Mouse (Mus musculus) myocyte (in vitro differentiated cells): ENCODE results near the gene Ets1. TPM values are rescaled to one million over a fixed set of nuclear protein-coding genes. Genes with fewer than 3 reads are reported as not detected.

Experiments
- H3K27me3 ChIP-seq: one replicate; pipeline ENCODE4 v1.6.1; 2011; ENCODE audit not compliant: control insufficient read depth, insufficient read depth, insufficient read length
- H3K36me3 ChIP-seq: one replicate; pipeline ENCODE4 v1.6.1; 2011; ENCODE audit not compliant: control insufficient read depth, insufficient read depth
- H3K4me2 ChIP-seq: one replicate; pipeline ENCODE4 v1.6.1; 2011; ENCODE audit warnings: low read depth, control low read depth
- H3K4me3 ChIP-seq: one replicate; pipeline ENCODE4 v1.5.1; 2011; ENCODE audit warnings: mild to moderate bottlenecking, control low read depth, moderate library complexity
- H3K79me2 ChIP-seq: one replicate; pipeline ENCODE4 v1.6.1; 2011; ENCODE audit not compliant: control insufficient read depth, insufficient read depth
- H3ac ChIP-seq: one replicate; pipeline ENCODE4 v1.6.1; 2011; ENCODE audit not compliant: control insufficient read depth, insufficient read length
- CEBPB ChIP-seq: IDR thresholded peaks from 2 replicates; pipeline ENCODE4 v1.6.1; 2011; ENCODE audit warnings: mild to moderate bottlenecking, moderate library complexity; ENCODE audit not compliant: poor library complexity, insufficient read depth, severe bottlenecking
- E2F4 ChIP-seq: IDR thresholded peaks from one replicate; pipeline ENCODE4 v1.6.1; 2011; ENCODE audit warnings: mild to moderate bottlenecking, control low read depth, moderate library complexity; ENCODE audit not compliant: insufficient read depth
- MAX ChIP-seq: IDR thresholded peaks from one replicate; pipeline ENCODE4 v1.6.1; 2011; ENCODE audit warnings: low read depth, mild to moderate bottlenecking, control low read depth
- MYOD1 ChIP-seq, 3 experiments: IDR thresholded peaks; one replicate each; pipeline ENCODE4 v1.6.1; 2011; ENCODE audit warnings: control low read depth in 2 of 3, low read depth in 2 of 3, mild to moderate bottlenecking in 2 of 3, moderate library complexity in 1 of 3; ENCODE audit not compliant: insufficient read length in 2 of 3, control insufficient read depth in 1 of 3
- MYOG ChIP-seq, 3 experiments: IDR thresholded peaks; one replicate each; pipeline ENCODE4 v1.6.1; 2011; ENCODE audit warnings: control low read depth in 2 of 3, low read depth in 2 of 3, mild to moderate bottlenecking in 2 of 3; ENCODE audit not compliant: insufficient read length in 2 of 3, control insufficient read depth in 1 of 3, insufficient read depth in 1 of 3
- POLR2A ChIP-seq: IDR thresholded peaks from one replicate; pipeline ENCODE4 v1.6.1; 2011; ENCODE audit warnings: low read depth, mild to moderate bottlenecking, control low read depth, moderate library complexity; ENCODE audit not compliant: insufficient read length
- POLR2AphosphoS2 ChIP-seq: IDR thresholded peaks from one replicate; pipeline ENCODE4 v1.6.1; 2011; ENCODE audit warnings: low read depth, control low read depth; ENCODE audit not compliant: insufficient read length
- REST ChIP-seq: IDR thresholded peaks from one replicate; pipeline ENCODE4 v1.6.1; 2011; ENCODE audit warnings: mild to moderate bottlenecking, control low read depth, moderate library complexity; ENCODE audit not compliant: insufficient read depth, insufficient read length
- SRF ChIP-seq: IDR thresholded peaks from one replicate; pipeline ENCODE4 v1.6.1; 2011; ENCODE audit warnings: low read depth; ENCODE audit not compliant: control insufficient read depth, insufficient read length
- TCF12 ChIP-seq: IDR thresholded peaks from one replicate; pipeline ENCODE4 v1.6.1; 2011; ENCODE audit warnings: mild to moderate bottlenecking, control low read depth; ENCODE audit not compliant: poor library complexity, insufficient read depth, severe bottlenecking
- TCF3 ChIP-seq: IDR thresholded peaks from one replicate; pipeline ENCODE4 v1.6.1; 2011; ENCODE audit warnings: low read depth, control low read depth; ENCODE audit not compliant: insufficient read length
- USF1 ChIP-seq: IDR thresholded peaks from one replicate; pipeline ENCODE4 v1.6.1; 2011; ENCODE audit warnings: low read depth, mild to moderate bottlenecking, control low read depth, moderate library complexity
- polyA plus RNA-seq: library from polyadenylated mRNA; unstranded; fragments of >200 nt; fragmentation: generic; extraction: Trizol; gene quantifications from one replicate; pipeline ENCODE4 v1.2.1, GENCODE M21; 2012; ENCODE audit warnings: missing spikeins

Gene Ets1
- polyA plus RNA-seq, 1 experiment: 5.4 TPM

DNA sequence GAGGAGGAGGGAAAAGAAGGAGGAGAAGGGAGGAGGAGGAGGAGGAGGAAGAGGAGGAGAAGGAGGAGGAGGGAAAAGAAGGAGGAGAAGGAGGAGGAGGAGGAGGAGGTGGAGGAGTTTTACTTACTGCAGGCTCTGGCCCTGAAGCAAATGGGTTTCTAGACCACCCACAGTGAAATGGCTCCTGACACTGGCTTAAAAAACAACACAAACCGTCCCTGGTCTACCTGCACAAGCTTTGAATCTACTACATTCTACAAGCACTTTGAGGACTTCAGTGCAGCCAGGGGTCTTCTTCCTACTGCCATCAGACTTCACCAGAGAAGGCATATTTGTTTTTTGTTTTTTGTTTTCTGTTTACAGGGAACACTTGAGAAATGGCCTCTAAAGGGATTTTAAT, 42.2 kb upstream of the Ets1 start:
- no peak overlapping the region for H3K4me2 ChIP-seq
- no peak overlapping the region for H3K4me3 ChIP-seq
- TF ChIP-seq POLR2A: no peak
- no peak for TF ChIP-seq TCF3
- TF ChIP-seq REST: no peak
- H3ac ChIP-seq: no peak overlapping the region
- no peaks in the 10 kb centered on the region for H3K36me3 ChIP-seq
- H3K79me2 ChIP-seq: no peaks in the 10 kb centered on the region
- H3K27me3 ChIP-seq: no peaks in the 10 kb centered on the region

DNA sequence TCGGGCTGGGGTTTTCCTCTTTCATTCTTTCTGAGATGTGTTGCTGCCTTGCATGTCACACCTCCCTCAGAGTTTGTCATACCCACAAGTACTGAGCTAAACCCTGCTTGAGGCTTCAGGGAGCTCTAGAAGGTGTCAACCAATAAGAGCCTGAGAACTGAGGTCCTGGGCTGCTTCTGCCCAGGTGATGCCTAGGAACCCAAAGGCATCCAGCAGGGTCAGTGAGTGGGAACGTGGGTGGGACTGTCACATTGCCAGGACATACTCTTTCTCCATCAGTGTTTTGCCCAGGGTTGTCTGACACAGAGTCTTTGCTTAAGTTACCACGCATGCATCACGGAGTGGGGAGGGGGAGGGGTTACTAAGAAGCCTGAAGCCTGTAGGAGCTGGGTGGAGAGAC, 41.7 kb upstream of the Ets1 start:
- Histone ChIP-seq H3K79me2 (no peaks in the 10 kb centered on the region), H3ac (no peak overlapping the region), H3K4me2 (no peak overlapping the region), H3K4me3 (no peak overlapping the region), H3K36me3 (no peaks in the 10 kb centered on the region), H3K27me3 (no peaks in the 10 kb centered on the region)
- TF ChIP-seq MAX (no peak), POLR2A (no peak), MYOD1 (IDR thresholded peaks at IDR 0.05; ENCODE audit: control insufficient read depth in 1 of 3, insufficient read length in 2 of 3, low read depth in 2 of 3) (no peak), TCF3 (no peak), POLR2AphosphoS2 (no peak), MYOG (IDR thresholded peaks at IDR 0.05; ENCODE audit: control insufficient read depth in 1 of 3, insufficient read depth in 1 of 3, insufficient read length in 2 of 3, low read depth in 2 of 3) (no peak), USF1 (no peak), CEBPB (no peak), SRF (no peak), TCF12 (no peak), REST (no peak), E2F4 (no peak)

DNA sequence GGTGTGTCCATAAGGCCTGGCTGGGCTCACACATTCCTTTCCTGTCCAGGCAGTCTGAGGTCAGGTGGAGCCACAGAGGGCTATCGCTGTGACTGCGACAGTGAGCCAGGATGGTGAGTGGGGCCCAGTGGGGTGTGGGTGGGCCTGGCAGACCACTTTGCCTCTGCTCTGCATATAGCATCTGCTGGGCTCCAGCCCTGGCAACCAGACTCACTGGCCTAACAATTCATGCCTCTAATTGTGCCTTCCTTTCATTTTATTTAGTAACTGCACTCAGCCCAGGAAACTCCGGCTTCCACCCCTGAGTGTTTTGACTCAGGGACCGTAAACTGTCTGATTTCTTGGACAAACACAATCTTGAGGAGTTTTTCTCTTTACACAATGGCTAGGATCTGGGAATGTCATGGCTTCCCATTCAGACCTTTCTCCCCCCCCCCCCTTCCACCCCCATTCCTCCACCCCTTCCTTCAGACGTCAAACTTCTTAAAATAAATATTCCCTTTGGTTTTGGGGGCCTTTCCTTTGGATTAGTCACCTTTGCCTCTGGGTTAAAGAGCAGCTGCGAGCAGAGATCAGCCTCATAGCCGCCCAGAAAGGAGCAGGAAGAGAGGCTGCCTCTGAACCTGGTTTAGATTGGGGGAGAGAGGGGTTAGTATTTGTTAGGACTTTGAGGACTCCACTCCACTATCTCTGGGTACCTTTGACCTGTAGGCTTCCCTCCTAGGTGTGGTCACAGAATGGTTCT, 40.8 kb upstream of the Ets1 start:
- peak overlapping the region; percentile 24 for H3K4me2 ChIP-seq
- H3ac ChIP-seq: no peak overlapping the region
- H3K4me3 ChIP-seq: no peak overlapping the region
- H3K27me3 ChIP-seq: no peaks in the 10 kb centered on the region
- H3K79me2 ChIP-seq: no peaks in the 10 kb centered on the region
- no peak for TF ChIP-seq USF1
- TF ChIP-seq MYOD1 (IDR thresholded peaks at IDR 0.05; ENCODE audit: control insufficient read depth in 1 of 3, insufficient read length in 2 of 3, low read depth in 2 of 3): no peak
- no peaks in the 10 kb centered on the region for H3K36me3 ChIP-seq

DNA sequence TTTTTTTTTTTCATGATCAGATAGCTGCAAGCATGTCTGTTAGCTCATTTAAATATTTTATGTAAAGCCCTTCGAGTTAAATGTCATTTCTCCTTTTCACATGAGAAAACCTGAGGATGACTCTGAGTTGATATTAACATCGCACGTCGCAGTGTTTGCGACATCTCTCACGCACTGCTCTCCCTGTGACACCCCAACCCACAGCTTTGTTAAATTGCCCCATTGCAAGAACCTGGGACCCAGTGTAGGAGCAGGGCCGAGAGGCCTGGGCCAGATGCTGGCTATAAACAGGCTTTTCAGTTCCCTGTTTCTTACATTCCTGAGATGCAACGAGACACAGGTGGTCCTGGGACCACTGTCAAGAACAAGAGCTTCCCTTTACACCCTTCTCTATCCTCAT, 39.7 kb upstream of the Ets1 start:
- Histone ChIP-seq H3K27me3 (no peaks in the 10 kb centered on the region), H3K4me2 (no peak overlapping the region), H3K79me2 (no peaks in the 10 kb centered on the region), H3K4me3 (no peak overlapping the region), H3ac (no peak overlapping the region), H3K36me3 (no peaks in the 10 kb centered on the region)
- TF ChIP-seq MYOG (IDR thresholded peaks at IDR 0.05; ENCODE audit: control insufficient read depth in 1 of 3, insufficient read depth in 1 of 3, insufficient read length in 2 of 3, low read depth in 2 of 3): no peak
- no peak for TF ChIP-seq REST
- no peak for TF ChIP-seq USF1
- TF ChIP-seq POLR2AphosphoS2: no peak
- no peak for TF ChIP-seq SRF
- no peak for TF ChIP-seq CEBPB
- no peak for TF ChIP-seq TCF3
- TF ChIP-seq TCF12: no peak
- no peak for TF ChIP-seq MYOD1 (IDR thresholded peaks at IDR 0.05; ENCODE audit: control insufficient read depth in 1 of 3, insufficient read length in 2 of 3, low read depth in 2 of 3)
- TF ChIP-seq POLR2A: no peak

DNA sequence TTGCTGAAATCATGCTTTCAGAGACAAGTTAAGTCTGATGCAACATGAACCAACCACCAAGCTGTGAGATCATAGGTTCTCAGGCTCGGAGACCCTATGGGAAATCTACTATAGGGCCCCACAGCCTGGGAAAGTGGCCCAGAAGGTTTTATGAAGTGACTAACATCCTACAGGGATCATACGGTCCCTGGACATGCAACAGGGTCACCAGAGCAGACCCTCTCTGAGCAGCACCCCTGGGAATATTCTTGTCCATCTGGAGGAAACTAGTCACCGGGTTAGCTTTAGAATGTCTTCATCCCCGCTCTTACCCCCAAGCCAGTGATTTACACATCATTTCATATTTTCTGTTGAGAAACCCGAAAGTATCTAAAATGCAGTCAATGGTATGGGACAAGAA, 34.1 kb upstream of the Ets1 start:
- H3K27me3 ChIP-seq: no peaks in the 10 kb centered on the region
- H3K79me2 ChIP-seq: no peaks in the 10 kb centered on the region
- H3K36me3 ChIP-seq: no peaks in the 10 kb centered on the region
- TF ChIP-seq SRF: no peak
- TF ChIP-seq CEBPB: peak; percentile 84; the same call in 1 of the 2 replicates
- no peak for TF ChIP-seq TCF3
- H3ac ChIP-seq: no peak overlapping the region
- no peak overlapping the region for H3K4me3 ChIP-seq
- H3K4me2 ChIP-seq: no peak overlapping the region

DNA sequence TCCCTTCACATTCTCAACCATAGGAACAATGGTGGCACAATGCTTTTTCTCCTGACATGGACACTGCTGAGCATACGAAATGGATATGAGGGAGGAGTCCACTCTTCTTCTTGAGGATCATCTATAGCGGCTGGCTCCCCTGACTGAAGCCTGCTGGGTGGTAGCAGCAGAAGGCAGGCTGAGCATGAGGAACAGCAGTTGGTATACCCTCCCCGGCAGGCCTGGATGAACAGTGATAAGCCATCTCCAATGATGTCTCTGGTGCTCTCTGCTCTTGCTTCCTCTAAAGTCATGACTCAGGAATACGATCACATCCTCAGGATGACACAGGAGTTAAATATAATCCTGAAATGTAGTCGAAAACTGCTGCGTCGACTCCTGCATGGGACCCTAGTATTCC, 32.9 kb upstream of the Ets1 start:
- Histone ChIP-seq H3K27me3 (no peaks in the 10 kb centered on the region), H3K4me3 (no peak overlapping the region), H3ac (no peak overlapping the region), H3K36me3 (no peaks in the 10 kb centered on the region), H3K4me2 (no peak overlapping the region), H3K79me2 (no peaks in the 10 kb centered on the region)
- TF ChIP-seq REST (no peak), MYOD1 (IDR thresholded peaks at IDR 0.05; ENCODE audit: control insufficient read depth in 1 of 3, insufficient read length in 2 of 3, low read depth in 2 of 3) (no peak), USF1 (no peak), SRF (no peak), TCF3 (no peak), MAX (no peak)
